Mouse (Mus musculus): ENCODE measurements at regions not wholly inside any gene's neighbourhood (a gene's known extent, or its start where the extent isn't known, plus 50 kb on each side); places are given as distances from the start of the nearest gene placed in this dataset.

DNA sequence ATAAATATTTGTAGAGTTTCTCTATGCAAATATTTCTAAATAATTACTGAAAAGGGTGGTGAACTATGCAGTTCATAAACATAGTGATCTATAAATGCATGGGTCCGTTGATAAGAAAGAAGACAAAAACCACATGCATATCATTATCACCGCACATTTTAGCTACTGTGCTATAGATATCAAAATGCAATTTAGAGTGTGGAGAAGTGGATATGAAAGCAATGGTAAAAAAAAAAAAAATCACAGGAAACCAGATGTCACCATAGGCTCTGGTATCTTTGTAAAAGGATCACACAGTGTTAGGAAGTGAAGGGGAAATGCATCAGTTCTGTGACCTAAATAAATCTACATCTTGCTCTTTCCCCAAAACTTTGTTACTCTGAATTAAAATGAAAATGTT is 985.2 kb upstream of the B3galt2 start (continued):
- TF ChIP-seq TCF12 (IDR thresholded peaks at IDR 0.05; ENCODE audit: low read depth, low read length) (peak; percentile 98), POLR2AphosphoS5 (IDR thresholded peaks at IDR 0.05; ENCODE audit: borderline replicate concordance, low read depth, low read length) (no peak), ZNF384 (IDR thresholded peaks at IDR 0.05; ENCODE audit: low read depth, low read length) (peak; percentile 97), ZKSCAN1 (IDR thresholded peaks at IDR 0.05; ENCODE audit: low read depth, low read length) (no peak; the same call in 1 of the 2 replicates), RCOR1 (IDR thresholded peaks at IDR 0.05; ENCODE audit: low read depth, low read length) (peak; percentile 98), CHD2 (IDR thresholded peaks at IDR 0.05; ENCODE audit: low read length) (no peak; the same call in 1 of the 2 replicates), SMC3 (IDR thresholded peaks at IDR 0.05; ENCODE audit: low read depth, low read length) (no peak), USF1 (IDR thresholded peaks at IDR 0.05; ENCODE audit: low read depth, low read length) (no peak), HCFC1 (IDR thresholded peaks at IDR 0.05; ENCODE audit: low read depth, low read length) (no peak; the same call in 1 of the 2 replicates), ZC3H11A (IDR thresholded peaks at IDR 0.05; ENCODE audit: low read depth, low read length) (0 out of 2 replicates have a peak, but pooled peaks have one; percentile 16)

DNA sequence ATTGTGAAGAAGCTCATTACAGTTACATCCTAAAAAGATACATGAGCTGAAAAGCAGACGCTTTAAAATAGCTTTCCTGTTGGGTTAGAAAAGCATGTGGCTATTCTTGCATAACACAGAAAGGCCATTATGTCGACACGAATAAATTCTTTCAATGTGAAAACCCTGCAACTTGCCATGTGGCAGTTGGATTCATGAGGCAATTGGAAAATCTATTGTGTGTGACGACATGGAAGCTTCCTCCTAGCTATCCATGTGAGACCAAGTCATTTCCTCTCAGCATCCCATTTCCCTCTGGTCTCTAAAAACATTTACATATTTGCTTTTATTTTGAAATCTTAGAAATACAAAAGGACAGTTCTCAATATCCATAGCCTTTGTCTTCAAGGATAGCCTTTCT is 975.2 kb upstream of the B3galt2 start:
- H3K79me2 ChIP-seq (ENCODE audit: control insufficient read depth, insufficient read depth, low read length, poor library complexity), result no peaks in the 10 kb centered on the region
- H3K27ac ChIP-seq (ENCODE audit: control insufficient read depth, low read depth, low read length), result no peak overlapping the region
- no peaks in the 10 kb centered on the region for H3K27me3 ChIP-seq (ENCODE audit: control insufficient read depth in 1 of 2, insufficient read depth in 2 of 2, low read length in 2 of 2)
- no peaks in the 10 kb centered on the region for H3K36me3 ChIP-seq (ENCODE audit: control insufficient read depth in 1 of 2, insufficient read depth in 2 of 2, low read length in 2 of 2)
- no peak overlapping the region for H3K9ac ChIP-seq (ENCODE audit: control insufficient read depth, low read depth, low read length, poor library complexity, severe bottlenecking)
- no peak overlapping the region for H3K4me3 ChIP-seq (ENCODE audit: control insufficient read depth in 1 of 2, insufficient read depth in 1 of 2, low read depth in 2 of 2, low read length in 2 of 2)
- no peaks in the 10 kb centered on the region for H3K4me1 ChIP-seq (ENCODE audit: control insufficient read depth in 1 of 2, insufficient read depth in 2 of 2, low read length in 2 of 2)
- no peaks in the 10 kb centered on the region for H3K9me3 ChIP-seq (replicated peaks; ENCODE audit: insufficient read depth, low read length)
- DNase-seq (ENCODE audit: low read depth, low spot score), result no peak
- no peak for TF ChIP-seq GABPA (IDR thresholded peaks at IDR 0.05; ENCODE audit: low read depth, low read length)
- no peak for TF ChIP-seq NELFE (IDR thresholded peaks at IDR 0.05; ENCODE audit: low read depth, low read length)

- Histone ChIP-seq H3K36me3 (ENCODE audit: control insufficient read depth in 1 of 2, insufficient read depth in 2 of 2, low read length in 2 of 2) (no peaks in the 10 kb centered on the region), H3K4me3 (ENCODE audit: control insufficient read depth in 1 of 2, insufficient read depth in 1 of 2, low read depth in 2 of 2, low read length in 2 of 2) (no peak overlapping the region), H3K9me3 (replicated peaks; ENCODE audit: insufficient read depth, low read length) (no peaks in the 10 kb centered on the region), H3K9ac (ENCODE audit: control insufficient read depth, low read depth, low read length, poor library complexity, severe bottlenecking) (no peak overlapping the region), H3K27ac (ENCODE audit: control insufficient read depth, low read depth, low read length) (no peak overlapping the region), H3K27me3 (ENCODE audit: control insufficient read depth in 1 of 2, insufficient read depth in 2 of 2, low read length in 2 of 2) (no peaks in the 10 kb centered on the region), H3K4me1 (ENCODE audit: control insufficient read depth in 1 of 2, insufficient read depth in 2 of 2, low read length in 2 of 2) (no peaks in the 10 kb centered on the region), H3K79me2 (ENCODE audit: control insufficient read depth, insufficient read depth, low read length, poor library complexity) (no peaks in the 10 kb centered on the region)
- DNase-seq (ENCODE audit: low read depth, low spot score), result no peak
- no peak for TF ChIP-seq TCF12 (IDR thresholded peaks at IDR 0.05; ENCODE audit: low read depth, low read length)
- TF ChIP-seq KAT2A (conservative IDR thresholded peaks at IDR 0.05; ENCODE audit: low read depth, low read length), result no peak
- TF ChIP-seq RCOR1 (IDR thresholded peaks at IDR 0.05; ENCODE audit: low read depth, low read length), result no peak
- TF ChIP-seq MXI1 (IDR thresholded peaks at IDR 0.05; ENCODE audit: low read depth, low read length), result no peak
- no peak for TF ChIP-seq NRF1 (IDR thresholded peaks at IDR 0.05; ENCODE audit: insufficient read depth, low read depth, low read length, poor library complexity, severe bottlenecking)
- TF ChIP-seq MEF2A (IDR thresholded peaks at IDR 0.05; ENCODE audit: extremely low read depth, insufficient replicate concordance, low read depth, low read length, poor library complexity, severe bottlenecking), result no peak
- no peak for TF ChIP-seq CHD1 (IDR thresholded peaks at IDR 0.05; ENCODE audit: low read depth, low read length)
- TF ChIP-seq SMC3 (IDR thresholded peaks at IDR 0.05; ENCODE audit: low read depth, low read length), result no peak
- TF ChIP-seq CTCF (IDR thresholded peaks at IDR 0.05 in 2 of 3, conservative IDR thresholded peaks at IDR 0.05 in 1 of 3; ENCODE audit: control insufficient read depth in 1 of 3, insufficient read depth in 1 of 3, low read depth in 2 of 3, low read length in 3 of 3, poor library complexity in 1 of 3, severe bottlenecking in 1 of 3), result no peak
- TF ChIP-seq POLR2AphosphoS5 (IDR thresholded peaks at IDR 0.05; ENCODE audit: borderline replicate concordance, low read depth, low read length), result no peak
- no peak for TF ChIP-seq HCFC1 (IDR thresholded peaks at IDR 0.05; ENCODE audit: low read depth, low read length)
- TF ChIP-seq RAD21 (IDR thresholded peaks at IDR 0.05; ENCODE audit: low read depth, low read length), result no peak
- TF ChIP-seq ZKSCAN1 (IDR thresholded peaks at IDR 0.05; ENCODE audit: low read depth, low read length), result no peak
- TF ChIP-seq GABPA (IDR thresholded peaks at IDR 0.05; ENCODE audit: low read depth, low read length), result no peak
- TF ChIP-seq UBTF (IDR thresholded peaks at IDR 0.05; ENCODE audit: borderline replicate concordance, insufficient read depth, low read depth, low read length), result no peak
- TF ChIP-seq POLR2AphosphoS2 (IDR thresholded peaks at IDR 0.05; ENCODE audit: low read length), result no peak
- TF ChIP-seq ETS1 (IDR thresholded peaks at IDR 0.05; ENCODE audit: low read depth, low read length), result no peak
- no peak for TF ChIP-seq BHLHE40 (IDR thresholded peaks at IDR 0.05; ENCODE audit: borderline replicate concordance, low read depth, low read length)
- no peak for TF ChIP-seq MYC (IDR thresholded peaks at IDR 0.05; ENCODE audit: low read depth, low read length)
Observed at GRCm38 (mm10) chr1:142679917-142680316, 960.5 kb upstream of the B3galt2 start.

All from MEL (cell line).